Mouse (Mus musculus): Measurements from ENCODE around the gene Kat6b. TPM values are rescaled to one million over a fixed set of nuclear protein-coding genes. Genes with fewer than 3 reads are reported as not detected.
A peak's percentile ranks its signal among the peaks of the same experiment; 100 is the strongest.

Gene Kat6b
- polyA plus RNA-seq, 1 experiment, result 8.7 TPM

- H3K4me3 ChIP-seq (ENCODE audit: insufficient read depth, low read depth, low read length), result no peak overlapping the region
- no peak overlapping the region for H3K27ac ChIP-seq (replicated peaks; ENCODE audit: low read depth, low read length)
- H3K4me1 ChIP-seq (ENCODE audit: control insufficient read depth, insufficient read depth, insufficient read length, low read length), result 0 out of 2 replicates have a peak, but pooled peaks cover 2% of the 10 kb centered on the region
Observed at GRCm38 (mm10) chr14:21685411-21686146, 204.3 kb downstream of the Kat6b start.

GRCm38 (mm10) chr14:21686376-21687279 lies 205.4 kb downstream of the Kat6b start:
- no peak overlapping the region for H3K27ac ChIP-seq (replicated peaks; ENCODE audit: low read depth, low read length)
- 0 out of 2 replicates have a peak, but pooled peaks cover 2% of the 10 kb centered on the region for H3K4me1 ChIP-seq (ENCODE audit: control insufficient read depth, insufficient read depth, insufficient read length, low read length)
- H3K4me3 ChIP-seq (ENCODE audit: insufficient read depth, low read depth, low read length), result peak overlapping the region; percentile 35; the same call in 1 of the 2 replicates

- Histone ChIP-seq H3K27ac (replicated peaks; ENCODE audit: low read depth, low read length) (no peak overlapping the region), H3K4me1 (ENCODE audit: control insufficient read depth, insufficient read depth, insufficient read length, low read length) (no peaks in the 10 kb centered on the region), H3K4me3 (ENCODE audit: insufficient read depth, low read depth, low read length) (no peak overlapping the region)
Observed at GRCm38 (mm10) chr14:21691070-21691469, 209.8 kb downstream of the Kat6b start.

- Histone ChIP-seq H3K4me3 (ENCODE audit: insufficient read depth, low read depth, low read length) (no peak overlapping the region), H3K4me1 (ENCODE audit: control insufficient read depth, insufficient read depth, insufficient read length, low read length) (no peaks in the 10 kb centered on the region), H3K27ac (replicated peaks; ENCODE audit: low read depth, low read length) (no peak overlapping the region)
Observed at GRCm38 (mm10) chr14:21695020-21695419, 213.8 kb downstream of the Kat6b start.

- no peak overlapping the region for H3K27ac ChIP-seq (replicated peaks; ENCODE audit: low read depth, low read length)
- no peak overlapping the region for H3K4me3 ChIP-seq (ENCODE audit: insufficient read depth, low read depth, low read length)
- no peaks in the 10 kb centered on the region for H3K4me1 ChIP-seq (ENCODE audit: control insufficient read depth, insufficient read depth, insufficient read length, low read length)
Observed at GRCm38 (mm10) chr14:21696186-21696830, 215.1 kb downstream of the Kat6b start.

- Histone ChIP-seq H3K27ac (replicated peaks; ENCODE audit: low read depth, low read length) (no peak overlapping the region), H3K4me3 (ENCODE audit: insufficient read depth, low read depth, low read length) (no peak overlapping the region), H3K4me1 (ENCODE audit: control insufficient read depth, insufficient read depth, insufficient read length, low read length) (0 out of 2 replicates have a peak, but pooled peaks cover 2% of the 10 kb centered on the region)
Observed at GRCm38 (mm10) chr14:21702691-21703090, 221.5 kb downstream of the Kat6b start.

- Histone ChIP-seq H3K4me3 (ENCODE audit: insufficient read depth, low read depth, low read length) (no peak overlapping the region), H3K27ac (replicated peaks; ENCODE audit: low read depth, low read length) (no peak overlapping the region), H3K4me1 (ENCODE audit: control insufficient read depth, insufficient read depth, insufficient read length, low read length) (0 out of 2 replicates have a peak, but pooled peaks cover 2% of the 10 kb centered on the region)
Observed at GRCm38 (mm10) chr14:21703255-21703654, 222.0 kb downstream of the Kat6b start.

GRCm38 (mm10) chr14:21705462-21705861 lies 224.2 kb downstream of the Kat6b start:
- Histone ChIP-seq H3K4me3 (ENCODE audit: insufficient read depth, low read depth, low read length) (no peak overlapping the region), H3K4me1 (ENCODE audit: control insufficient read depth, insufficient read depth, insufficient read length, low read length) (peaks cover 4% of the 10 kb centered on the region; the same call in 1 of the 2 replicates), H3K27ac (replicated peaks; ENCODE audit: low read depth, low read length) (no peak overlapping the region)

GRCm38 (mm10) chr14:21706759-21707571 lies 225.7 kb downstream of the Kat6b start:
- H3K4me3 ChIP-seq (ENCODE audit: insufficient read depth, low read depth, low read length), result no peak overlapping the region
- H3K27ac ChIP-seq (replicated peaks; ENCODE audit: low read depth, low read length), result peak overlapping the region; percentile 25
- peaks cover 6% of the 10 kb centered on the region; the same call in 1 of the 2 replicates for H3K4me1 ChIP-seq (ENCODE audit: control insufficient read depth, insufficient read depth, insufficient read length, low read length)

- no peak overlapping the region for H3K4me3 ChIP-seq (ENCODE audit: insufficient read depth, low read depth, low read length)
- H3K4me1 ChIP-seq (ENCODE audit: control insufficient read depth, insufficient read depth, insufficient read length, low read length), result peaks cover 4% of the 10 kb centered on the region; the same call in 1 of the 2 replicates
- no peak overlapping the region for H3K27ac ChIP-seq (replicated peaks; ENCODE audit: low read depth, low read length)
Observed at GRCm38 (mm10) chr14:21709545-21709944, 228.3 kb downstream of the Kat6b start.

GRCm38 (mm10) chr14:21711231-21711630 lies 230.0 kb downstream of the Kat6b start:
- no peak overlapping the region for H3K4me3 ChIP-seq (ENCODE audit: insufficient read depth, low read depth, low read length)
- no peak overlapping the region for H3K27ac ChIP-seq (replicated peaks; ENCODE audit: low read depth, low read length)
- peaks cover 4% of the 10 kb centered on the region; the same call in 1 of the 2 replicates for H3K4me1 ChIP-seq (ENCODE audit: control insufficient read depth, insufficient read depth, insufficient read length, low read length)

GRCm38 (mm10) chr14:21714486-21714885 lies 233.3 kb downstream of the Kat6b start, which contains the start of gene Dupd1:
Gene Dupd1 (minus strand): TSS chr14:21714576.
- Histone ChIP-seq H3K4me1 (ENCODE audit: control insufficient read depth, insufficient read depth, insufficient read length, low read length) (peaks cover 4% of the 10 kb centered on the region; the same call in 1 of the 2 replicates), H3K27ac (replicated peaks; ENCODE audit: low read depth, low read length) (no peak within 1 kb of the TSS), H3K4me3 (ENCODE audit: insufficient read depth, low read depth, low read length) (no peak within 1 kb of the TSS)

GRCm38 (mm10) chr14:21719646-21720383 lies 238.6 kb downstream of the Kat6b start:
- no peak overlapping the region for H3K4me3 ChIP-seq (ENCODE audit: insufficient read depth, low read depth, low read length)
- no peak overlapping the region for H3K27ac ChIP-seq (replicated peaks; ENCODE audit: low read depth, low read length)
- no peaks in the 10 kb centered on the region for H3K4me1 ChIP-seq (ENCODE audit: control insufficient read depth, insufficient read depth, insufficient read length, low read length)

Data from brown adipose tissue, adult 24 weeks (tissue).